Comparison of ENCODE assay signal across 8 mouse cellular contexts in genomic region chr10:77449315-77450158, GRCm38 (mm10). TPM values are rescaled to one million over a fixed set of nuclear protein-coding genes. Genes with fewer than 3 reads are reported as not detected.
DNase-seq lines count a peak whose midpoint lies in the region; ATAC-seq and TF ChIP-seq lines count a peak whose summit lies in the region.

No protein-coding gene starts in this region.

- H3K36me3 ChIP-seq in heart, adult 2 months (ENCODE audit: control insufficient read depth, insufficient read depth, low read length), result no peaks in the 10 kb centered on the region
- no peaks in the 10 kb centered on the region for H3K36me3 ChIP-seq in hindbrain, embryonic 16.5 days (ENCODE audit: control insufficient read depth, insufficient read depth, low read length)
- H3K36me3 ChIP-seq in midbrain, embryonic 13.5 days, result no peaks in the 10 kb centered on the region

- no peaks in the 10 kb centered on the region for H3K9me3 ChIP-seq in hindbrain, embryonic 16.5 days (ENCODE audit: control insufficient read depth, low read length)
- no peaks in the 10 kb centered on the region for H3K9me3 ChIP-seq in midbrain, embryonic 13.5 days

- peak overlapping the region; percentile 77 for H3K27ac ChIP-seq in heart, adult 2 months
- H3K27ac ChIP-seq in hindbrain, embryonic 16.5 days (ENCODE audit: low read depth, low read length), result no peak overlapping the region
- no peak overlapping the region for H3K27ac ChIP-seq in midbrain, embryonic 13.5 days

- peak overlapping the region; percentile 70 for H3K9ac ChIP-seq in heart, adult 2 months (ENCODE audit: low read depth, low read length)
- H3K9ac ChIP-seq in hindbrain, embryonic 16.5 days (ENCODE audit: low read depth, low read length), result peak overlapping the region; percentile 46
- no peak overlapping the region for H3K9ac ChIP-seq in midbrain, embryonic 13.5 days (replicated peaks)

- no peak for TF ChIP-seq CTCF in heart, adult 2 months (IDR thresholded peaks at IDR 0.05)

- peak overlapping the region; percentile 27; the same call in 1 of the 2 replicates for H3K4me3 ChIP-seq in heart, adult 2 months
- H3K4me3 ChIP-seq in hindbrain, embryonic 16.5 days (ENCODE audit: low read length), result no peak overlapping the region
- H3K4me3 ChIP-seq in midbrain, embryonic 13.5 days (replicated peaks), result no peak overlapping the region

- 13% methylated on average over 23 of the region's 23 CpGs for WGBS in heart, adult 2 months
- WGBS in hindbrain, embryonic 16.5 days, result 44% methylated on average over 23 of the region's 23 CpGs
- WGBS in midbrain, embryonic 13.5 days, result 50% methylated on average over 23 of the region's 23 CpGs

- no peak for ATAC-seq in hindbrain, embryonic 16.5 days
- no peak for ATAC-seq in midbrain, embryonic 13.5 days

- no peak for TF ChIP-seq EP300 in heart, adult 2 months (IDR thresholded peaks at IDR 0.05; ENCODE audit: insufficient read depth, low read depth, low read length)

- no peaks in the 10 kb centered on the region for H3K79me2 ChIP-seq in heart, adult 2 months (replicated peaks; ENCODE audit: control insufficient read depth, insufficient read depth, low read length)

- H3K27me3 ChIP-seq in heart, adult 2 months (ENCODE audit: control insufficient read depth, insufficient read depth, low read length), result no peaks in the 10 kb centered on the region
- H3K27me3 ChIP-seq in hindbrain, embryonic 16.5 days (replicated peaks; ENCODE audit: control insufficient read depth, insufficient read depth, low read length), result no peaks in the 10 kb centered on the region
- no peaks in the 10 kb centered on the region for H3K27me3 ChIP-seq in midbrain, embryonic 13.5 days

- H3K4me1 ChIP-seq in heart, adult 2 months (ENCODE audit: control insufficient read depth, insufficient read depth, low read length), result peaks cover 17% of the 10 kb centered on the region
- no peaks in the 10 kb centered on the region for H3K4me1 ChIP-seq in hindbrain, embryonic 16.5 days (ENCODE audit: control insufficient read depth, insufficient read depth, low read depth, low read length)
- peaks cover 6% of the 10 kb centered on the region; the same call in 1 of the 2 replicates for H3K4me1 ChIP-seq in midbrain, embryonic 13.5 days (replicated peaks)

- no peak for DNase-seq in heart, adult 2 months
- no peak for DNase-seq in heart, postnatal 25 days (ENCODE audit: low spot score)
- DNase-seq in embryo, embryonic 9.5 days (ENCODE audit: extremely low spot score), result peak; percentile 34
- no peak for DNase-seq in left cerebral cortex, adult 11 months (ENCODE audit: low spot score)
- DNase-seq in cerebellum, adult 9-10 months, result no peak
- no peak for DNase-seq in layer of hippocampus, adult 8-10 months (ENCODE audit: low spot score in 2 of 2)

- H3K4me2 ChIP-seq in hindbrain, embryonic 16.5 days (ENCODE audit: low read length), result peak overlapping the region; percentile 43
- peak overlapping the region; percentile 22; the same call in 1 of the 2 replicates for H3K4me2 ChIP-seq in midbrain, embryonic 13.5 days (replicated peaks)

- 0 out of 2 replicates have a peak, but pooled peaks have one; percentile 46 for TF ChIP-seq POLR2A in heart, adult 2 months (IDR thresholded peaks at IDR 0.05; ENCODE audit: insufficient read depth, low read depth, low read length)

- intact Hi-C loops in heart, adult 2 months (cut with DNase I), result loop anchor here (2.0 kb wide), 1 partner anchor 35 kb away; no protein-coding TSS in a partner anchor
- intact Hi-C loops in heart, postnatal 25 days (cut with DNase I), result no loop called here

RNA-seq across cellular contexts. Expression of gene Adarb1, which starts 31.5 kb away (rescaled TPM):
- total RNA-seq in heart, adult 2 months (2021), result 10 to 100 TPM; 17.1 to 17.2 TPM
- polyA plus RNA-seq in heart, adult 2 months (2012; rRNA removed), result 11.4 and 17.2 TPM in 2 replicates
- total RNA-seq in heart, postnatal 25 days (2021), result 10 to 100 TPM; 16.7 to 19.7 TPM
- 19.9 and 20.6 TPM in 2 replicates for polyA plus RNA-seq in hindbrain, embryonic 16.5 days (2015; fragmentation: Nextera tagmentation; extraction: Ambion mirVana)
- 10.0 and 10.9 TPM in 2 replicates for polyA plus RNA-seq in midbrain, embryonic 13.5 days (2015; fragmentation: Nextera tagmentation; extraction: Ambion mirVana)
- 100 to 1,000 TPM; 107 to 123 (median 114) TPM for total RNA-seq in layer of hippocampus, adult 8-10 months (2022)

Comparison
In these comparisons a context has a peak if more than half of its experiments do, and no peak if none do; other contexts are left out.
1. RNA of gene Adarb1, which starts 31.5 kb away (total RNA-seq): 107 to 123 TPM in layer of hippocampus, adult 8-10 months; 16.7 to 19.7 TPM in heart, postnatal 25 days and 17.1 to 17.2 TPM in heart, adult 2 months; every median in the first group is over 4 times any median in the second.